Mouse (Mus musculus): ENCODE data around the gene Gramd4.

GRCm38 (mm10) chr15:86090578-86090977, 33.1 kb downstream of the Gramd4 start:
- TF ChIP-seq CTCF (IDR thresholded peaks at IDR 0.05) (no peak), POLR2A (IDR thresholded peaks at IDR 0.05; ENCODE audit: insufficient read depth, low read depth, low read length) (no peak)
